Mouse (Mus musculus) forebrain, postnatal 0 days (tissue): Measurements from ENCODE around the gene Tusc2. TPM values are rescaled to one million over a fixed set of nuclear protein-coding genes. Genes with fewer than 3 reads are reported as not detected.

Source experiments
- ATAC-seq: fragments of 200-750 bp; cut with Nextera tagmentation; 2 replicates; pipeline ENCODE4 v1.8.0; 2017; ENCODE audit warnings: mild to moderate bottlenecking, moderate library complexity
- DNase-seq: peaks from one replicate; pipeline ENCODE4 v3.0.0-alpha.2; 2015
- H3K27ac ChIP-seq: fragments of 300-500 bp; sonication (generic); 2 replicates; pipeline ENCODE4 v1.5.1; 2014; ENCODE audit warnings: low read depth, mild to moderate bottlenecking, antibody characterized with exemption, low read length, moderate library complexity, mixed read lengths
- H3K27me3 ChIP-seq: fragments of 300-500 bp; sonication (generic); 2 replicates; pipeline ENCODE4 v1.6.1; 2014; ENCODE audit warnings: mild to moderate bottlenecking, low read length, mixed read lengths; ENCODE audit not compliant: insufficient read depth
- H3K36me3 ChIP-seq: fragments of 300-500 bp; sonication (generic); 2 replicates; pipeline ENCODE4 v1.6.1; 2014; ENCODE audit warnings: mild to moderate bottlenecking, moderate library complexity; ENCODE audit not compliant: insufficient read depth
- H3K4me1 ChIP-seq: fragments of 300-500 bp; sonication (generic); 2 replicates; pipeline ENCODE4 v1.6.1; 2014; ENCODE audit warnings: antibody characterized with exemption; ENCODE audit not compliant: insufficient read depth
- H3K4me2 ChIP-seq: fragments of 300-500 bp; sonication (generic); 2 replicates; pipeline ENCODE4 v1.6.1; 2014; ENCODE audit warnings: low read depth, mild to moderate bottlenecking, moderate library complexity
- H3K4me3 ChIP-seq: fragments of 300-500 bp; sonication (generic); 2 replicates; pipeline ENCODE4 v1.5.1; 2014; ENCODE audit warnings: low read depth, low read length, mixed read lengths
- H3K9ac ChIP-seq: fragments of 300-500 bp; sonication (generic); 2 replicates; pipeline ENCODE4 v1.6.1; 2014; ENCODE audit warnings: mild to moderate bottlenecking
- H3K9me3 ChIP-seq: fragments of 300-500 bp; sonication (generic); 2 replicates; pipeline ENCODE4 v1.6.1; 2016; ENCODE audit warnings: low read length
- CTCF ChIP-seq: sonication (generic); IDR thresholded peaks from 2 replicates; pipeline ENCODE4 v1.5.1; 2016; ENCODE audit warnings: antibody characterized with exemption, control low read depth, low read depth
- WGBS: fragments of 180-500 bp; shearing (Covaris S2); extraction: QIAGEN DNeasy Blood & Tissue Kit; methylation state at CpG from one replicate; pipeline ENCODE4 v1.1.7; 2014; 5-methylcytosine and 5-hydroxymethylcytosine counted together
- polyA plus RNA-seq: library from polyadenylated mRNA; unstranded; fragments of >200 nt; fragmentation: Nextera tagmentation; extraction: Ambion mirVana; gene quantifications from 2 replicates; pipeline ENCODE4 v1.2.1, GENCODE M21; 2015
- total RNA-seq: library from RNA; depleted of rRNA; stranded (reverse); fragments of >200 nt; gene quantifications from 2 replicates; pipeline ENCODE4 v1.2.3, GENCODE M21; 2014; rRNA removed

Gene Tusc2
- 109 and 118 TPM in 2 replicates for total RNA-seq
- 128 and 129 TPM in 2 replicates for polyA plus RNA-seq

GRCm38 (mm10) chr9:107563029-107563581, at the start of gene Tusc2:
Gene Tusc2, plus strand, starts transcription at chr9:107563255.
- H3K9me3 ChIP-seq: no peaks in the 10 kb centered on the region
- peak within 1 kb of the TSS; percentile 91 for H3K4me3 ChIP-seq
- ATAC-seq: peak; percentile 99
- H3K27ac ChIP-seq: peak within 1 kb of the TSS; percentile 72
- peak within 1 kb of the TSS; percentile 81 for H3K9ac ChIP-seq
- H3K4me2 ChIP-seq: peak within 1 kb of the TSS; percentile 76
- H3K36me3 ChIP-seq: peaks cover 52% of the 10 kb centered on the region
- TF ChIP-seq CTCF: no peak; the same call in 1 of the 2 replicates
- H3K27me3 ChIP-seq: no peaks in the 10 kb centered on the region
- peaks cover 19% of the 10 kb centered on the region for H3K4me1 ChIP-seq
- peak; percentile 93 for DNase-seq
- WGBS: 3% methylated on average over 43 of the region's 46 CpGs

GRCm38 (mm10) chr9:107514303-107514955, 48.6 kb upstream of the Tusc2 start:
- Histone ChIP-seq H3K9ac (no peak overlapping the region), H3K9me3 (no peaks in the 10 kb centered on the region), H3K4me2 (no peak overlapping the region), H3K36me3 (no peaks in the 10 kb centered on the region), H3K4me3 (no peak overlapping the region), H3K27ac (no peak overlapping the region), H3K27me3 (no peaks in the 10 kb centered on the region), H3K4me1 (0 out of 2 replicates have a peak, but pooled peaks cover 2% of the 10 kb centered on the region)
- TF ChIP-seq CTCF: peak; percentile 100
- 28% methylated on average over 14 of the region's 14 CpGs for WGBS
- DNase-seq (peak; percentile 93), ATAC-seq (peak; percentile 86)

- Histone ChIP-seq H3K9ac (no peak overlapping the region), H3K27ac (no peak overlapping the region), H3K9me3 (no peaks in the 10 kb centered on the region), H3K27me3 (no peaks in the 10 kb centered on the region), H3K4me1 (no peaks in the 10 kb centered on the region), H3K4me3 (no peak overlapping the region), H3K4me2 (no peak overlapping the region), H3K36me3 (no peaks in the 10 kb centered on the region)
- no peak for TF ChIP-seq CTCF
- ATAC-seq (no peak), DNase-seq (no peak)
- WGBS: 34% methylated on average over 6 of the region's 6 CpGs
These were observed 42.7 kb upstream of the Tusc2 start for GRCm38 (mm10) chr9:107520331-107520730.

DNA sequence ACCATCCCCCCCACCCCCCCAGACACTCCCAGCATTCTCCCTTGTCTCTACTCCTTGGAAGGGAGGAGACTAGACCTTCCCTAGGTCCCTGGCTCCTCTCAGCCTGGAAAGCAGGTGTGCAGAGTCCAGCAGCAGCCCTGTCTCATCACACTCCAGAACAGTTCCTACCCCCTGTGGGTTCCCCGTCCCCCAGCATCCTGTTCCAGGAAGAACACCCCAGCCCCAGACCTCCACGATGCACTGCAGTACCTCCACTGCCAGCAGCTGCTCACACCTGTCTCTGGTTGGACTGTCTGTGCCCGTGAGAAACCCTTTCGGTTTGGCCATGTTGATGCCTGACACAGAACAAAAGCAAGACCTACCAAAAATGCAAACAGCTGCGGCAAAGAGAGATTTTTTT, 41.9 kb upstream of the Tusc2 start:
- 65% methylated on average over 5 of the region's 5 CpGs for WGBS
- no peak for TF ChIP-seq CTCF
- H3K4me3 ChIP-seq: no peak overlapping the region
- H3K4me1 ChIP-seq: no peaks in the 10 kb centered on the region
- no peak for DNase-seq
- H3K27ac ChIP-seq: no peak overlapping the region
- ATAC-seq: no peak
- no peaks in the 10 kb centered on the region for H3K9me3 ChIP-seq
- no peak overlapping the region for H3K4me2 ChIP-seq
- H3K27me3 ChIP-seq: 0 out of 2 replicates have a peak, but pooled peaks cover 3% of the 10 kb centered on the region
- H3K9ac ChIP-seq: no peak overlapping the region
- H3K36me3 ChIP-seq: no peaks in the 10 kb centered on the region

DNA sequence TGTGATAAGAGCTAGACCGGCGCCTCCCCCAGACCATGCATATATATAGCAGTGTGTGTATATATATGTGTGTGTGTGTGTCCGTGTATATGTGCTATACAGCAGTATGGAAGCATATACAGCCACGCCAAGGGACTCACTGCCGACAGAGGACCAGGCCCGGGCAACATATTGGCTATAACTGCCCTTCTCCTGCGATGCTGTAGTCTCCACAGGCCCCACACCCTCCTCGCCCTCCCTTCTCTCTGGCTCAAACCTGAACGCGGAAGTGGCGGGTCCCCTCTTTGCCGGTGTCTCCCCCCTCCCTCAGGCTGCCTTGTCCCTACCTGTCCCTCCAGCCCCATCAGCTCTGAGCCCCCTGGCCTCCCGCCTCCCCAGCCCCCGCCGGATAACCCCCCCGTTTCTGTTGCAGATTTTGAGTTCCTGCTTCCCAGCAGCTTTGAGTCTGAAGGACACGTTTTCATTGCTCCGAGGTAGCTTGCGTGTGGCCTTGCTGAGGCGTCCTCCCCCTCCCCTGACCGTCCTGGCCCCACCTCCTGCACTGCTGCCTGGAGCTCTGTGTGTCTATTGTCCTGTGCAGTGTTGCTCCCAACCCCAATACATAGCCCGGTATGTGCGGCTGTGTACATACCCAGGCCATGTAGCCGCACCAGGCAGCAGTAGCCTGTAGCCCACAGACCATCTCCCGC, 41.2 kb upstream of the Tusc2 start:
- ATAC-seq (peak; percentile 51), DNase-seq (peak; percentile 40)
- no peaks in the 10 kb centered on the region for H3K36me3 ChIP-seq
- no peak overlapping the region for H3K9ac ChIP-seq
- H3K4me3 ChIP-seq: no peak overlapping the region
- H3K9me3 ChIP-seq: no peaks in the 10 kb centered on the region
- H3K27me3 ChIP-seq: peaks cover 7% of the 10 kb centered on the region; the same call in 1 of the 2 replicates
- 0 out of 2 replicates have a peak overlapping the region, but pooled peaks have one; percentile 13 for H3K4me2 ChIP-seq
- WGBS: 24% methylated on average over 25 of the region's 25 CpGs
- TF ChIP-seq CTCF: no peak
- H3K27ac ChIP-seq: no peak overlapping the region
- H3K4me1 ChIP-seq: no peaks in the 10 kb centered on the region

- Histone ChIP-seq H3K4me1 (no peaks in the 10 kb centered on the region), H3K4me3 (no peak overlapping the region), H3K36me3 (no peaks in the 10 kb centered on the region), H3K9ac (no peak overlapping the region), H3K27ac (no peak overlapping the region), H3K4me2 (0 out of 2 replicates have a peak overlapping the region, but pooled peaks have one; percentile 13), H3K9me3 (no peaks in the 10 kb centered on the region), H3K27me3 (peaks cover 7% of the 10 kb centered on the region; the same call in 1 of the 2 replicates)
- DNase-seq (no peak), ATAC-seq (no peak)
- 22% methylated on average over 2 of the region's 2 CpGs for WGBS
- no peak for TF ChIP-seq CTCF
These were observed 40.7 kb upstream of the Tusc2 start for GRCm38 (mm10) chr9:107522400-107522711.
